Mouse (Mus musculus): Measurements from ENCODE around the gene Polr1b. TPM values are rescaled to one million over a fixed set of nuclear protein-coding genes. Genes with fewer than 3 reads are reported as not detected.
A peak's percentile ranks its signal among the peaks of the same experiment; 100 is the strongest.

Gene Polr1b
- polyA plus RNA-seq (2016; fragmentation: Nextera tagmentation; extraction: Ambion mirVana) = 35.5 and 37.2 TPM in 2 replicates

DNA sequence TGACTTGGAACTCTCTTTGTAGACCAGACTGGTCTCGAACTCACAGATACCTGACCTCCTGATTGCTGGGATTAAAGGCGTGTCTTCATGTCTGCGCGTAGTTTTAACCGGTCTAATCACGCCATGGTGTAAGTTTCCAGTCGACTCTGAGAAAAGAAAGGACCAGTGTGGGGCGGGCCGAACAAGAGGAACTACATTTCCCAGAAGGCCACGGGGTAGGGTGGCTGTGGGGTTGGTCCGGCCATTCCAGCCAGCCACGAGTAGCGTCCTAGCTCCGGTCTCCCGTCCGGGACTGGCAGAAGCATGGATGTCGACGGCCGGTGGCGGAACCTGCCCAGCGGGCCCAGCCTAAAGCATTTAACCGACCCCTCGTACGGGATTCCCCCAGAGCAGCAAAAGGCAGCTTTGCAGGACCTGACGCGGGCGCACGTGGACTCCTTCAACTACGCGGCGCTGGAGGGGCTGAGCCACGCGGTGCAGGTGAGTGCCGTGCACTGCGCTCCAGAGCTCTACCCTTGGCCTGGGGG is at the start of gene Polr1b:
Gene Polr1b (plus strand): TSS at position 212 of the 527 bp plus-strand sequence.
- under 1% methylated on average over 35 of the region's 35 CpGs for WGBS
- Histone ChIP-seq H3K4me1 (peaks cover 13% of the 10 kb centered on the region), H3K27ac (replicated peaks) (peak within 1 kb of the TSS; percentile 84), H3K4me3 (peak within 1 kb of the TSS; percentile 66), H3K9me3 (replicated peaks) (no peaks in the 10 kb centered on the region), H3K27me3 (ENCODE audit: low read depth, poor library complexity, severe bottlenecking) (no peaks in the 10 kb centered on the region), H3K36me3 (peaks cover 34% of the 10 kb centered on the region)
- peak; percentile 91 for DNase-seq (ENCODE audit: low spot score)

DNA sequence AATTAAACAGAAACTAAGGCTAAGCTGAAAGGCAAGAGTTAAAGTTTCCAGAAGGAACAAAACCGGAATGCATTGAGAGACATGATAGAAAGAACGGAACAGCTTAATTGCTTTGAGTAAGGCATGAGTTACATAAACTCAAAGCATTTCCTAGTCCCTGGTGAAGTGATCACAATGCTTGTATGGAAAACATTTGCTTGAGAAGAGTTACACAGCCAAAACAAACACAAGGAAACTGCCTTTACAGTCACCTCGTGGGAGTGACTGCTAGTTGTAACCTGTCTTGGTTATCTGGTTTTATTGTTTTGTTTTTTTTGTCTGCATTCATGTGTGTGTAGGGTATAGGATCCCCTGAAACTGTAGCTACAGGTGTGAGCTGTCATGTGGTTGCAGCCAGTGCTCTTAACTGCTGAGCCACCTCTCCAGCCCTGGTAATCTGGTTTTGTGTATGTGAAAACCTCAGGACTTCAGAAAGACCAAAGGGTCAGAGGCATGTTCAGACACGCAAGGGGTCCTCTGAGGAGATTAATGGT is 48.3 kb upstream of the Polr1b start:
- H3K27me3 ChIP-seq (ENCODE audit: low read depth, poor library complexity, severe bottlenecking) = no peaks in the 10 kb centered on the region
- no peak for DNase-seq (ENCODE audit: low spot score)
- WGBS = 83% methylated on average over 4 of the region's 4 CpGs
- H3K4me3 ChIP-seq = no peak overlapping the region
- H3K4me1 ChIP-seq = no peaks in the 10 kb centered on the region
- H3K27ac ChIP-seq (replicated peaks) = no peak overlapping the region
- peaks cover 11% of the 10 kb centered on the region; the same call in 1 of the 2 replicates for H3K9me3 ChIP-seq (replicated peaks)
- H3K36me3 ChIP-seq = no peaks in the 10 kb centered on the region

DNA sequence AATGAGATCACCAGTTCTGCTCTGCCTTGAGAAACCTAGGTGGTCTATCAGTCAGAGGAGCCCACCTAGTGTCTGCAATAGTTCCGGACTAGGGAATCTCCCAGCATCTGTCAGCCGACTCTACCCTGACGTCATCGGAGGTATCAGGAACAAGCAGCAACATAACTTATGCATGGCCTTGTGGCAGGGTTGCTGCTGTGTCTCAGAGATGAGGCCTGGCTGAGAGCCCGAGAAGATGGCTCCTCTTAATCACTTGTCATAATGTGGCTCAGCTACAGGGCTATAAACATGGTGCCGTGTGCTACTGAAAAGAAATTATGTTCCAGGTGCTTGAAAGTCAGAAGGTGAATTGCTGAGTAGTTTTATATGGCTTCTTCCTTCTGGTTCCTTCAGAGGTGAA is 45.1 kb upstream of the Polr1b start:
- no peaks in the 10 kb centered on the region for H3K4me1 ChIP-seq
- WGBS = 92% methylated on average over 6 of the region's 6 CpGs
- H3K4me3 ChIP-seq = no peak overlapping the region
- no peaks in the 10 kb centered on the region for H3K27me3 ChIP-seq (ENCODE audit: low read depth, poor library complexity, severe bottlenecking)
- peaks cover 23% of the 10 kb centered on the region for H3K9me3 ChIP-seq (replicated peaks)
- H3K27ac ChIP-seq (replicated peaks) = no peak overlapping the region
- H3K36me3 ChIP-seq = no peaks in the 10 kb centered on the region
- no peak for DNase-seq (ENCODE audit: low spot score)

DNA sequence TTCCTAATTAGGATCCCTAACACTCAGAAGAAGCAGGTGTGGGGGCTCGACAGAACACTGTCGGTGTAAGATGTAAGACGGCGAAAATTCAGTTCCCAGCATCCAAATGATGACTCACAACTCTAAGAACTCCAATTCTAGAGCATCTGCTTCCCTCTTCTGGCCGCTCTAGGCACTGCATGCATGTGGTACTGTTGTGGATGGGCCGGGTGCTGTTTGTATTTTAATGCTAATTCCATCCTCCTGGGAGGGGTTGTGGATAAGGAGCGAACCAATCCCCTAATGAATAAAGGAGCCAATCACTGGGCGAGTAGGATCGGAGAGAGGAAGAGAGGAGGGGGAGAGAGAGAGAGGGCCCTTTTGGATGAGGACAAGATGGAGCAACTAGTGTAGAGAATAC is 44.2 kb upstream of the Polr1b start:
- 46% methylated on average over 9 of the region's 9 CpGs for WGBS

DNA sequence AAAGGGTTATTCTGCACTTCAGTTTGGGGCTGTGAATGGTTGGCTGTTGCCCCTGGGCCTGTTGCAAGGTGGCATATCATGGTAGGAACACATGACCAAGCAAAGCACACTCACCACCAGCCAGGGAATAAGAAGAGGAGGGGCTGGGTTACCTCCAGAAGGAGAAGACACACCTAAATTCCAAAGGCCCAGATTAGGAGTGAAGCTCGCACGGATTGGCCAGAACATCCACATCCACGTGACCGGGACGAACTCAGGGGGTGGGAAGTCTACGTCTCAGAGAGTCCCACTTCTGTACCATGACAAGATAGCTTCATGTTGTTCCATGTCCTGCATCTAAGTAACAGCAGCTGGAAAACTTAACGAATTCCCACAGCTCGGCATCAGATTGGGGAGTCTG is 43.5 kb upstream of the Polr1b start:
- peaks cover 23% of the 10 kb centered on the region for H3K9me3 ChIP-seq (replicated peaks)
- 96% methylated on average over 8 of the region's 8 CpGs for WGBS
- no peaks in the 10 kb centered on the region for H3K27me3 ChIP-seq (ENCODE audit: low read depth, poor library complexity, severe bottlenecking)
- H3K36me3 ChIP-seq = no peaks in the 10 kb centered on the region
- no peaks in the 10 kb centered on the region for H3K4me1 ChIP-seq
- no peak for DNase-seq (ENCODE audit: low spot score)
- no peak overlapping the region for H3K27ac ChIP-seq (replicated peaks)
- no peak overlapping the region for H3K4me3 ChIP-seq

More for the DNA sequence above, 44.2 kb upstream of the Polr1b start:
- H3K36me3 ChIP-seq = no peaks in the 10 kb centered on the region
- no peaks in the 10 kb centered on the region for H3K27me3 ChIP-seq (ENCODE audit: low read depth, poor library complexity, severe bottlenecking)
- H3K4me1 ChIP-seq = no peaks in the 10 kb centered on the region
- no peak overlapping the region for H3K27ac ChIP-seq (replicated peaks)
- peak; percentile 35 for DNase-seq (ENCODE audit: low spot score)
- peaks cover 23% of the 10 kb centered on the region for H3K9me3 ChIP-seq (replicated peaks)
- H3K4me3 ChIP-seq = no peak overlapping the region

DNA sequence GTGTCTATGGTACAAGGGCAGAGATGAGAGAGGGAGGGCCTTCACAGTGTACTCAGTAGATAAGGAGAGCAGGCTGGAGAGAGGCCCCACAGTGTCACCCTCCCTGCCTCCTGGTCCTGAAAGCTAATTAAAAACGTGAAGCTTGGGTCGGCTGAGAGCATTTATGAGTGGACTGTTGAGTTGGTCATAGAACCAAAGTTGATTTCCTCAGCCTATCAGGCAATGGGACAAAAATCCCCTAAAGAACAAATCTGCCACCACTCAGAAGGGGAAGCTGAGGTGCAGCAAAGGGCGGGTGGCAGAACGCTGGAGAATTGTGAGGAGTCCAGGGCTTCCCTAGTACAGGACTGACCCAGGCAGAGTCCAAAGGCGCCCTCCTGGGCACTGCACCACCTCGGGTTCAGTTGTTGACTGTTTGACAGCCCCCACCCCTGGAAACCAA is 42.9 kb upstream of the Polr1b start:
- DNase-seq (ENCODE audit: low spot score) = no peak
- H3K27ac ChIP-seq (replicated peaks) = no peak overlapping the region
- no peaks in the 10 kb centered on the region for H3K27me3 ChIP-seq (ENCODE audit: low read depth, poor library complexity, severe bottlenecking)
- WGBS = 90% methylated on average over 6 of the region's 6 CpGs
- no peaks in the 10 kb centered on the region for H3K4me1 ChIP-seq
- H3K9me3 ChIP-seq (replicated peaks) = peaks cover 23% of the 10 kb centered on the region
- H3K36me3 ChIP-seq = no peaks in the 10 kb centered on the region
- H3K4me3 ChIP-seq = no peak overlapping the region

DNA sequence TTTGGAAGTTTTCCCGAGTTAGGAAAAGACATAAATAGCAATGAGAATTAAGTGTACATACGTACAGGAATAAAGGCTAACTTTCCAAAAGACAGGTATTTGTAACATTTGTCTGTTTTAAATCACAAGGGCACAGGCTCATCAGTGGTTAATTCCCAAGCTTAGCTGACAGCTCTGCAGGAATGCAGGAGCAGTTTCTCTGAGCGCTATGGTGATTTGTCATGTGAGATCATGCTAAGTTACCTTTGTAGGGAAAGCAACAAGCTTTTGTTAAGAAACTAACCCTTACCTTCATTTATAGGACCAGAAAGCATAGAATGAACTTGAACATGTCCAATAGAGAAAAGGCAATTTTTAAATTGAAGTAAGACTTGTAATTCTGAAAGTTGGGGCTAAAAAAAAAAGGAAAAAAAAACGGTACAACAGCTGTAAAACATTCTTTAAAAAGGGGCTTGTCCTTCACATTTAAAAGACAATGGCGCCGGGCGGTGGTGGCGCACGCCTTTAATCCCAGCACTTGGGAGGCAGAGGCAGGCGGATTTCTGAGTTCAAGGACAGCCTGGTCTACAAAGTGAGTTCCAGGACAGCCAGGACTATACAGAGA is 39.2 kb upstream of the Polr1b start:
- H3K27ac ChIP-seq (replicated peaks) = no peak overlapping the region
- peaks cover 17% of the 10 kb centered on the region for H3K9me3 ChIP-seq (replicated peaks)
- H3K36me3 ChIP-seq = no peaks in the 10 kb centered on the region
- WGBS = 82% methylated on average over 10 of the region's 10 CpGs
- no peak overlapping the region for H3K4me3 ChIP-seq
- no peak for DNase-seq (ENCODE audit: low spot score)
- H3K4me1 ChIP-seq = peaks cover 13% of the 10 kb centered on the region
- H3K27me3 ChIP-seq (ENCODE audit: low read depth, poor library complexity, severe bottlenecking) = no peaks in the 10 kb centered on the region

DNA sequence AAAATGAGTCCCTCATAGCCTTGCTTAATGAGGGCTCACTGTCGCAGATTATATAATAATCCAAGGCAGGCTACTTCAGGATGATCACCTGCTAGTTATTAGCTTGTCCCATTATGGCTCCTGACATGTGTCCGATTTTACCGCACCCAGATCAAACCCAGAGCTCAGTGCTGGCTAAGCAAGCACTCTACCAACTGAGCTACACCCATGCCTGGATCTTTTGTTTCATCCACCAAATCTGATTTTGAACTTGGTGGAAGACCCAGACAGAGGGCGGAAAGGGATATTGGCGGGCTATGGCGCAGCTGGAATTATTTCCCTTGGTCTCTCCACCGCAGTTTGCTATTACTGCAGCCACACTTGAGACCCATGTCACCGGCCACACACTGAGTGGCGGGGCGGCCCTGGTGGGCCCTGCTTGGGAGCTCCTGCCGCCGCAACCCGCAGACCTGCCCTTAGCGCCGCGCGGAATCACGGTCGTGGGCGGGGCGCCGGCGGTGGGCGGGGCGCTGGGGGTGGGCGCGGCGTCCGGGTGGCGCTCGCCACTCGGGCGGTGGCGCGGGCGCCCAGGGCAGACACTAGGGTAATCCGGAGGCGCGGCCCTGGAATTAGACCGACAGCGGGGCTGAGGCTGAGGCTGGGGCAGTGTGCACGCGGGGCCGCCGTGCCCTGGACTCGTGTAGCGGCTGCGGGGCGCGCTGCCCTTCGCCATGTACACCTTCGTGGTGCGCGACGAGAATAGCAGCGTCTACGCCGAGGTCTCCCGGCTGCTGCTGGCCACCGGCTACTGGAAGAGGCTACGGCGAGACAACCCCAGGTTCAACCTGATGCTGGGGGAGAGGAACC is 35.1 kb upstream of the Polr1b start, which contains the start of gene Ttl:
Gene Ttl (plus strand): TSS at position 506 of the 846 bp plus-strand sequence.
- H3K4me1 ChIP-seq = peaks cover 24% of the 10 kb centered on the region
- peaks cover 19% of the 10 kb centered on the region for H3K36me3 ChIP-seq
- peaks cover 6% of the 10 kb centered on the region; the same call in 1 of the 2 replicates for H3K9me3 ChIP-seq (replicated peaks)
- peak within 1 kb of the TSS; percentile 89 for H3K27ac ChIP-seq (replicated peaks)
- H3K27me3 ChIP-seq (ENCODE audit: low read depth, poor library complexity, severe bottlenecking) = no peaks in the 10 kb centered on the region
- WGBS = 2% methylated on average over 56 of the region's 62 CpGs
- peak; percentile 82 for DNase-seq (ENCODE audit: low spot score)
- peak within 1 kb of the TSS; percentile 87 for H3K4me3 ChIP-seq

DNA sequence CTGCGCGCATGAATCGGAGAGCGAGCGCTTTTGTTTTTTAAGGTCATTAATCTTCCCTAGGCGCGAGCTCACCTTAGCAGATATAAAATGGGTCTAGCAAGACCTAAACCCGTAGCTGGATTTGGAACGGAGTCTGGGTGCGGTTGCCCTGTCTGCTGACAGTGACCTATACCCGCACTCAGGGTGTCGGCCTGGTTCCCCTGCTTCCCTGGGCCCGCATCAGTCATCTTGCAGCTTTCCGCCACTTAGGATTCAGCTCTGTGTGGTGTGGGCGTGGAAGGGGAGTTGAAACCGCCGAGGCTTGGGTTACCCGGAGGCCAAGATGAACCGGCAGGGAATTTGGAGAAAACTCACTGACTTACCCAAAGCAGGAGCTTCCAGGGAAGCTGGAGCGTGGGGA is 34.5 kb upstream of the Polr1b start:
- peaks cover 6% of the 10 kb centered on the region; the same call in 1 of the 2 replicates for H3K9me3 ChIP-seq (replicated peaks)
- H3K36me3 ChIP-seq = peaks cover 19% of the 10 kb centered on the region
- 1% methylated on average over 20 of the region's 20 CpGs for WGBS
- peak overlapping the region; percentile 89 for H3K27ac ChIP-seq (replicated peaks)
- peaks cover 24% of the 10 kb centered on the region for H3K4me1 ChIP-seq
- DNase-seq (ENCODE audit: low spot score) = peak; percentile 57
- no peaks in the 10 kb centered on the region for H3K27me3 ChIP-seq (ENCODE audit: low read depth, poor library complexity, severe bottlenecking)
- H3K4me3 ChIP-seq = peak overlapping the region; percentile 87

DNA sequence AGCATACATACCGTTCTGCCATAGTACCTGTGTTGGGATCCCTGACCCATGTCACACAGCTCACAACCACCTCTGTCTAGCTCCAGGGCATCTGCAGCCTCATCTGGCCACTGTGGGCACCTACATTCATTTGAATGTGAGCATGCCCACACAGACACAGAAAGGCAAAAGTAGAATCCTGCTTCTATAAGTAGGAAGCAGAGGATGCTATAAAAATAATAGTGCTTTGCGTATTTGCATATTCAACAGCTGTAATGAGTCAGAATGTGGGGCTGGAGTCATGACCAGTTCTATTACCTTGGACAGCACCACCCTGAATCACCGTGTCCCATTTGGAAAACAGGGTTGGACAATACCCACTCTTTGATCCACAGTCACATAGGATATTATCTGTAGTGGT is 30.5 kb upstream of the Polr1b start:
- DNase-seq (ENCODE audit: low spot score) = no peak
- Histone ChIP-seq H3K4me1 (peaks cover 23% of the 10 kb centered on the region), H3K27ac (replicated peaks) (no peak overlapping the region), H3K36me3 (peaks cover 19% of the 10 kb centered on the region), H3K27me3 (ENCODE audit: low read depth, poor library complexity, severe bottlenecking) (no peaks in the 10 kb centered on the region), H3K4me3 (no peak overlapping the region), H3K9me3 (replicated peaks) (peaks cover 6% of the 10 kb centered on the region; the same call in 1 of the 2 replicates)
- WGBS = 90% methylated on average over 3 of the region's 3 CpGs

DNA sequence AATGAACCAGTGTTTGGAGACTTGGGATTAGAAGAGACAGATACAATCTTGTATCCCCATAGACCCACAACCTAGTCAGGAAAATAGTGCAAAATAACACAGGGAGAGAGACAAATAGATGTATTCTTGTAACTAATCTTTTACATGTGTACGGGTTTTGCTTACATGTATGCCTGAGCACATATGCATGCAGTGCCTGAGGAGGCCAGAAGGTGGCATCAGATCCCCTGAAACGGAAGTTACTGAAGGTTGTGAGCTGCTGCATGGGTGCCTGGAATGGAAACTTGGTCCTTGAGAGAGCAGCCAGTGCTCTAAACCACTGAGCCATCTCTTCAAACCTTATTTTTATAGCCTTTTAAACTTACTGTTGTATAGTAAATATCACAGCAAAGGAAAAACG is 22.5 kb upstream of the Polr1b start:
- Histone ChIP-seq H3K27ac (replicated peaks) (no peak overlapping the region), H3K4me1 (no peaks in the 10 kb centered on the region), H3K9me3 (replicated peaks) (peaks cover 4% of the 10 kb centered on the region; the same call in 1 of the 2 replicates), H3K36me3 (peaks cover 66% of the 10 kb centered on the region), H3K4me3 (no peak overlapping the region), H3K27me3 (ENCODE audit: low read depth, poor library complexity, severe bottlenecking) (no peaks in the 10 kb centered on the region)
- DNase-seq (ENCODE audit: low spot score) = no peak
- 83% methylated on average over 3 of the region's 3 CpGs for WGBS

DNA sequence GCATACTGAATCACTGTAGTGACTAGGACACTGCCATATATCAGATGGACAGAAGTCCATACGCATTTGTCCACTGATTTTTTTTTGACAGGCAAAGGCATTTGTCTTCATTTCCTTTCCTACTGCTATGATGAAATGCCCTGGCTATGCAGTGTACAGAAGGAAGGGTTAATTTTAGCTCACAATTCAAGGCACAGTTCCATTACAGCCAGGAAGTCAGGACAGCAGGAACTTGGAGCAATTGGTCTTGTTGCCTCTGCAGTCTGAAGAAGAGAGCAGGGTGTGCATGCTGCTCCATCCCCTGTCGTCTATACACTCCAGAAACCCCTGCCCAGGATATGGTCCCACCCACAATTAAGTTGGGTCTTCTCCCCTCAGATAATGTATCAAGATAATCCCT is 21.6 kb upstream of the Polr1b start:
- Histone ChIP-seq H3K9me3 (replicated peaks) (peaks cover 4% of the 10 kb centered on the region; the same call in 1 of the 2 replicates), H3K27me3 (ENCODE audit: low read depth, poor library complexity, severe bottlenecking) (no peaks in the 10 kb centered on the region), H3K4me1 (no peaks in the 10 kb centered on the region), H3K27ac (replicated peaks) (no peak overlapping the region), H3K36me3 (peaks cover 66% of the 10 kb centered on the region), H3K4me3 (no peak overlapping the region)
- WGBS = 84% methylated on average over 2 of the region's 2 CpGs
- no peak for DNase-seq (ENCODE audit: low spot score)

Data from midbrain, embryonic 10.5 days (tissue).